Mouse (Mus musculus): ENCODE measurements around the gene Igsf8. TPM values are rescaled to one million over a fixed set of nuclear protein-coding genes. Genes with fewer than 3 reads are reported as not detected.

Gene Igsf8
- polyA plus RNA-seq, 1 experiment from 2014 or later, result 46.9 TPM

GRCm38 (mm10) chr1:172317431-172317830 is 56.0 kb downstream of the Igsf8 start:
- Histone ChIP-seq H3K9me3 (no peaks in the 10 kb centered on the region), H3K27me3 (peaks cover 4% of the 10 kb centered on the region; the same call in 1 of the 2 replicates), H3K4me3 (no peak overlapping the region), H3K4me2 (0 out of 2 replicates have a peak overlapping the region, but pooled peaks have one; percentile 3), H3K27ac (no peak overlapping the region), H3K4me1 (peaks cover 36% of the 10 kb centered on the region), H3K9ac (0 out of 2 replicates have a peak overlapping the region, but pooled peaks have one; percentile 40), H3K36me3 (peaks cover 22% of the 10 kb centered on the region)
- WGBS, result 52% methylated on average over 18 of the region's 18 CpGs
- ATAC-seq (ENCODE audit: insufficient number of reproducible peaks, insufficient read depth, low FRiP score, low TSS enrichment, low read depth), result no peak

DNA sequence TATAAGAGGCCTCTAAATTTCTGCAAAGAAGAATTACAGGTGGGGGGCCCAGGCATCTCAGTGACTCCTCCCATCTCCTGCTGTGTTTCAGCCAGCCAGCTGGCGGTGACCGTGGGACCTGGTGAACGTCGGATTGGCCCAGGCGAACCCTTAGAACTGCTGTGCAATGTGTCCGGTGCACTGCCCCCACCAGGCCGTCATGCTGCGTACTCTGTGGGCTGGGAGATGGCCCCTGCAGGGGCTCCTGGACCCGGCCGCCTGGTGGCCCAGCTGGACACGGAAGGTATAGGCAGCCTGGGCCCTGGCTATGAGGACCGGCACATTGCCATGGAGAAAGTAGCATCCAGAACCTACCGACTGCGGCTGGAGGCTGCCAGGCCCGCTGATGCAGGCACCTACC is 56.5 kb downstream of the Igsf8 start:
- no peak overlapping the region for H3K9ac ChIP-seq
- ATAC-seq (ENCODE audit: insufficient number of reproducible peaks, insufficient read depth, low FRiP score, low TSS enrichment, low read depth), result no peak
- 64% methylated on average over 15 of the region's 15 CpGs for WGBS
- peaks cover 4% of the 10 kb centered on the region; the same call in 1 of the 2 replicates for H3K27me3 ChIP-seq
- H3K9me3 ChIP-seq, result no peaks in the 10 kb centered on the region
- H3K27ac ChIP-seq, result no peak overlapping the region
- H3K4me3 ChIP-seq, result no peak overlapping the region
- no peak overlapping the region for H3K4me2 ChIP-seq
- H3K36me3 ChIP-seq, result peaks cover 22% of the 10 kb centered on the region
- H3K4me1 ChIP-seq, result peaks cover 31% of the 10 kb centered on the region

GRCm38 (mm10) chr1:172318424-172319035 is 57.1 kb downstream of the Igsf8 start:
- WGBS, result 84% methylated on average over 19 of the region's 19 CpGs
- no peak overlapping the region for H3K4me2 ChIP-seq
- ATAC-seq (ENCODE audit: insufficient number of reproducible peaks, insufficient read depth, low FRiP score, low TSS enrichment, low read depth), result no peak
- H3K36me3 ChIP-seq, result peaks cover 22% of the 10 kb centered on the region
- H3K4me1 ChIP-seq, result peaks cover 26% of the 10 kb centered on the region
- H3K9me3 ChIP-seq, result no peaks in the 10 kb centered on the region
- peaks cover 4% of the 10 kb centered on the region; the same call in 1 of the 2 replicates for H3K27me3 ChIP-seq
- H3K9ac ChIP-seq, result no peak overlapping the region
- H3K4me3 ChIP-seq, result no peak overlapping the region
- no peak overlapping the region for H3K27ac ChIP-seq

DNA sequence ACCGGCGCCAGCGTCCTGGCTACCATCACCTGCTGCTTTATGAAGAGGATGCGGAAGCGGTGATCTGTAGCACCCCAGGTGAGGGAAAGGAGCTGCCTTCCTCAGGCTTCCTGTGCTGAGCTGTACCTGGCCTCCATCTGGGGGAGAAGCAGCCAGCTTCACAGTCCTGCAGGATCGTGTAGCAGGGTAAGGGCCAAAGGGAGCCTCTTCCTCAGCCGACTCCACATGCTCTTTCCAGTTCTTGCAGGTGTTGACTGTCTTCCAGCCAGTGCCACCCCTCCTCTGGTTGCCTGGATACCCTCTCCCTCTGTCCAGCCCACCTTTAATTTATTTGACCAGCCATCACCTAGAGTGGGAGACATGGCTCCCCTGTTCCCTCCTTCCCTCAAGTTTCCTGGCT is 57.9 kb downstream of the Igsf8 start:
- Histone ChIP-seq H3K4me1 (peaks cover 18% of the 10 kb centered on the region), H3K27me3 (peaks cover 4% of the 10 kb centered on the region; the same call in 1 of the 2 replicates), H3K9me3 (no peaks in the 10 kb centered on the region), H3K4me3 (no peak overlapping the region), H3K9ac (peak overlapping the region; percentile 44; the same call in 1 of the 2 replicates), H3K36me3 (peaks cover 22% of the 10 kb centered on the region), H3K4me2 (no peak overlapping the region), H3K27ac (no peak overlapping the region)
- 80% methylated on average over 7 of the region's 7 CpGs for WGBS
- ATAC-seq (ENCODE audit: insufficient number of reproducible peaks, insufficient read depth, low FRiP score, low TSS enrichment, low read depth), result no peak

- Histone ChIP-seq H3K27me3 (peaks cover 7% of the 10 kb centered on the region), H3K36me3 (peaks cover 22% of the 10 kb centered on the region), H3K9ac (no peak overlapping the region), H3K4me3 (no peak overlapping the region), H3K27ac (peak overlapping the region; percentile 28), H3K4me2 (no peak overlapping the region), H3K9me3 (no peaks in the 10 kb centered on the region), H3K4me1 (peaks cover 18% of the 10 kb centered on the region)
- ATAC-seq (ENCODE audit: insufficient number of reproducible peaks, insufficient read depth, low FRiP score, low TSS enrichment, low read depth), result no peak
- WGBS, result 27% methylated on average over 5 of the region's 5 CpGs
Observed at GRCm38 (mm10) chr1:172319921-172320411, 58.5 kb downstream of the Igsf8 start.

DNA sequence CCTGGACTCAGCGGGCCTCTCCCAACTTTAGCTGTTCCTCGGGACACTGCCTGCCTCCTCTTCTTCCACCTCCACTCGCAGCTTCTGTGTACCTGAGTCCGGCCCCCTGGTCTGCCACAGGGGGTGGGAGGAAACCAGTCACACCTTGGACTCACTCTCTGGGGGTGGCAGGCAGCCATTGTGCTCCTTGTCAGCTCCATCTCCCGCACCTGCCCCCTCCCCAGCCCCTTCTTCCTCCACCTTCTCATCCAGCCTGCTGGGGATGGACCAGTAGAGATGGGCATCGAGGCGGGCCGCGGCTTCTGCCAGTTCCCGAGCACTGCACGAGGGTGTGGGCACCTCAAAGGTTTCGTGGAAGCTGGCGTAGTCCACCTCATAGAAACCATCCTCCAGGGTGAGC is 61.3 kb downstream of the Igsf8 start:
- Histone ChIP-seq H3K27me3 (peaks cover 34% of the 10 kb centered on the region), H3K4me2 (no peak overlapping the region), H3K27ac (no peak overlapping the region), H3K36me3 (peaks cover 17% of the 10 kb centered on the region), H3K4me3 (no peak overlapping the region), H3K9me3 (no peaks in the 10 kb centered on the region), H3K4me1 (peaks cover 19% of the 10 kb centered on the region; the same call in 1 of the 2 replicates), H3K9ac (no peak overlapping the region)
- WGBS, result 53% methylated on average over 13 of the region's 13 CpGs
- no peak for ATAC-seq (ENCODE audit: insufficient number of reproducible peaks, insufficient read depth, low FRiP score, low TSS enrichment, low read depth)

DNA sequence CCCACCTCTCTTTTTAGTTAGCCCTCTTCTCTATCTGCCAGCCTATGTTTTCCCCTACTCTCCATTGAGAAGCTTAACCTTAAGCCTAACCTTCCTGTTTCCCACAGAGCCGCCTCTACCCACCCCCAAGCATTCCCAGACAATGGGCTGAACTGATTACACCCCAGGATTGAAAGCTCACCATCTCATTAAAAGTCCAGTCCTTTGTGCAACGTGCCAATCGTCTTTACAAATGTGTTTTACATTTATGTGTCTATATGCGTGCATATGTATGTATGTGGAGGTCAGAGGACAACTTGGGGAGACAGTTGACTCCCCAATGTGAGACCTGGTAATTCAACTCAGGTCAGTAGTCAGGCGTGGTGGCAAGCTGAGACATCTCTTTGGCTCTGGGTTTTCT is 61.9 kb downstream of the Igsf8 start:
- no peak overlapping the region for H3K9ac ChIP-seq
- no peak overlapping the region for H3K27ac ChIP-seq
- H3K9me3 ChIP-seq, result no peaks in the 10 kb centered on the region
- ATAC-seq (ENCODE audit: insufficient number of reproducible peaks, insufficient read depth, low FRiP score, low TSS enrichment, low read depth), result no peak
- WGBS, result 22% methylated on average over 5 of the region's 5 CpGs
- H3K4me2 ChIP-seq, result no peak overlapping the region
- H3K4me1 ChIP-seq, result peaks cover 19% of the 10 kb centered on the region; the same call in 1 of the 2 replicates
- H3K27me3 ChIP-seq, result peaks cover 40% of the 10 kb centered on the region
- H3K4me3 ChIP-seq, result no peak overlapping the region
- peaks cover 11% of the 10 kb centered on the region for H3K36me3 ChIP-seq

GRCm38 (mm10) chr1:172323801-172324359 is 62.4 kb downstream of the Igsf8 start:
- Histone ChIP-seq H3K4me3 (no peak overlapping the region), H3K4me1 (peaks cover 19% of the 10 kb centered on the region; the same call in 1 of the 2 replicates), H3K9me3 (no peaks in the 10 kb centered on the region), H3K9ac (no peak overlapping the region), H3K27ac (no peak overlapping the region), H3K36me3 (peaks cover 6% of the 10 kb centered on the region), H3K4me2 (no peak overlapping the region), H3K27me3 (peaks cover 46% of the 10 kb centered on the region)
- 63% methylated on average over 6 of the region's 6 CpGs for WGBS
- no peak for ATAC-seq (ENCODE audit: insufficient number of reproducible peaks, insufficient read depth, low FRiP score, low TSS enrichment, low read depth)

- WGBS, result 14% methylated on average over 7 of the region's 7 CpGs
Observed at GRCm38 (mm10) chr1:172324725-172325124, 63.3 kb downstream of the Igsf8 start.

GRCm38 (mm10) chr1:172325680-172326535 is 64.5 kb downstream of the Igsf8 start:
- Histone ChIP-seq H3K4me2 (peak overlapping the region; percentile 83), H3K4me3 (peak overlapping the region; percentile 51), H3K4me1 (peaks cover 8% of the 10 kb centered on the region; the same call in 1 of the 2 replicates), H3K27ac (no peak overlapping the region), H3K9me3 (no peaks in the 10 kb centered on the region), H3K27me3 (peaks cover 66% of the 10 kb centered on the region), H3K36me3 (no peaks in the 10 kb centered on the region), H3K9ac (peak overlapping the region; percentile 61)
- no peak for ATAC-seq (ENCODE audit: insufficient number of reproducible peaks, insufficient read depth, low FRiP score, low TSS enrichment, low read depth)
- 19% methylated on average over 94 of the region's 94 CpGs for WGBS

More at GRCm38 (mm10) chr1:172324725-172325124, 63.3 kb downstream of the Igsf8 start:
- H3K4me2 ChIP-seq, result no peak overlapping the region
- no peak overlapping the region for H3K27ac ChIP-seq
- no peaks in the 10 kb centered on the region for H3K36me3 ChIP-seq
- H3K9ac ChIP-seq, result no peak overlapping the region
- no peaks in the 10 kb centered on the region for H3K9me3 ChIP-seq
- peaks cover 14% of the 10 kb centered on the region; the same call in 1 of the 2 replicates for H3K4me1 ChIP-seq
- no peak overlapping the region for H3K4me3 ChIP-seq
- H3K27me3 ChIP-seq, result peaks cover 54% of the 10 kb centered on the region
- 0 out of 2 replicates have a peak, but pooled peaks have one; percentile 6 for ATAC-seq (ENCODE audit: insufficient number of reproducible peaks, insufficient read depth, low FRiP score, low TSS enrichment, low read depth)

GRCm38 (mm10) chr1:172326684-172327083 is 65.2 kb downstream of the Igsf8 start:
- Histone ChIP-seq H3K27ac (no peak overlapping the region), H3K9me3 (no peaks in the 10 kb centered on the region), H3K4me3 (peak overlapping the region; percentile 51), H3K9ac (no peak overlapping the region), H3K4me1 (peaks cover 8% of the 10 kb centered on the region; the same call in 1 of the 2 replicates), H3K27me3 (peaks cover 72% of the 10 kb centered on the region), H3K36me3 (no peaks in the 10 kb centered on the region), H3K4me2 (peak overlapping the region; percentile 83)
- 57% methylated on average over 11 of the region's 11 CpGs for WGBS
- ATAC-seq (ENCODE audit: insufficient number of reproducible peaks, insufficient read depth, low FRiP score, low TSS enrichment, low read depth), result no peak
